Mouse (Mus musculus) forebrain, embryonic 12.5 days (tissue): ENCODE measurements around the gene Upf3a. TPM values are rescaled to one million over a fixed set of nuclear protein-coding genes. Genes with fewer than 3 reads are reported as not detected.
"Not testable (repeated sequence)": the region's sequence is repeated elsewhere in the genome, so short reads cannot be mapped to it uniquely, and the experiment has no call there.

ENCODE experiments used
- ATAC-seq: fragments of 200-750 bp; cut with Nextera tagmentation; 2 replicates; pipeline ENCODE4 v1.8.0; 2017; ENCODE audit warnings: moderate TSS enrichment; ENCODE audit not compliant: low FRiP score
- H3K27ac ChIP-seq: fragments of 300-500 bp; sonication (generic); 2 replicates; pipeline ENCODE4 v1.5.1; 2016; ENCODE audit warnings: mild to moderate bottlenecking
- H3K27me3 ChIP-seq: fragments of 300-500 bp; sonication (generic); 2 replicates; pipeline ENCODE4 v1.6.1; 2016; ENCODE audit warnings: mild to moderate bottlenecking
- H3K36me3 ChIP-seq: fragments of 300-500 bp; sonication (generic); replicated peaks from 2 replicates; pipeline ENCODE4 v1.6.1; 2016; ENCODE audit warnings: mild to moderate bottlenecking
- H3K4me1 ChIP-seq: fragments of 300-500 bp; sonication (generic); 2 replicates; pipeline ENCODE4 v1.6.1; 2016
- H3K4me2 ChIP-seq: fragments of 300-500 bp; sonication (generic); 2 replicates; pipeline ENCODE4 v1.6.1; 2016; ENCODE audit warnings: mild to moderate bottlenecking, moderate library complexity
- H3K4me3 ChIP-seq: fragments of 300-500 bp; sonication (generic); replicated peaks from 2 replicates; pipeline ENCODE4 v1.5.1; 2016; ENCODE audit warnings: mild to moderate bottlenecking
- H3K9ac ChIP-seq: fragments of 300-500 bp; sonication (generic); 2 replicates; pipeline ENCODE4 v1.6.1; 2016; ENCODE audit warnings: mild to moderate bottlenecking
- H3K9me3 ChIP-seq: fragments of 300-500 bp; sonication (generic); 2 replicates; pipeline ENCODE4 v1.6.1; 2016
- WGBS: fragments of 180-500 bp; shearing (Covaris S2); methylation state at CpG from one replicate; pipeline ENCODE4 v1.1.7; 2016; 5-methylcytosine and 5-hydroxymethylcytosine counted together
- polyA plus RNA-seq: library from polyadenylated mRNA; unstranded; fragments of >200 nt; fragmentation: Nextera tagmentation; extraction: Ambion mirVana; gene quantifications from 2 replicates; pipeline ENCODE4 v1.2.1, GENCODE M21; 2016

Upf3a gene
- polyA plus RNA-seq = 42.0 and 45.0 TPM in 2 replicates

DNA sequence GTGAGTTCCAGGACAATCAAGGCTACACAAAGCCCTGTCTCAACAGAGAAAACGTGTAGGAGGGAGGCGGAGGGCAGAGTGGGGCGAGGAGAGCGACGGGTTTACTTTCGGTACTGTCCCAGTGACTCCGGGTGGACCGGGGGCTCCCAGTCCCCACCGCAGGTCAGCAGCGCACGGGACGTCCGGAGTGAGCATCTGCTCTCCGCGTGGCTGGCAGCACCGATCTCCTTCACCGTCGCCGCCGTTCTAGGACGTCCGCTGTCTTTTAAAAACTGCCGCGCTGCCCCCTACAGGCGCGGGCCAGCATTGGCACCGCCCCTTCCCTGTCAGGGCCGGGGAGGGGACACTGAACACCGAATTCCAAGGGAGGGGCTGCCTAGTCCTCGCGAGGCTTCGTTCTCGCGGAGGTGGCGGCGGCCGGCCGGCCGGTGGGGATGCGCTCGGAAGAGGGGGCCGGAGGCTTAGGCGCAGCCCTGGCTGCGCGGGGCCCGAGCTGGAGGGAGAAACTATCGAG lies at the start of gene Upf3a:
Gene Upf3a (plus strand): TSS at position 366 of the 514 bp plus-strand sequence.
- peak; percentile 94 for ATAC-seq
- Histone ChIP-seq H3K27ac (peak within 1 kb of the TSS; percentile 99), H3K4me1 (peaks cover 12% of the 10 kb centered on the region), H3K36me3 (peaks cover 44% of the 10 kb centered on the region), H3K9ac (peak within 1 kb of the TSS; percentile 85), H3K9me3 (no peaks in the 10 kb centered on the region), H3K4me3 (peak within 1 kb of the TSS; percentile 72), H3K4me2 (peak within 1 kb of the TSS; percentile 77), H3K27me3 (no peaks in the 10 kb centered on the region)
- WGBS = under 1% methylated on average over 46 of the region's 47 CpGs

DNA sequence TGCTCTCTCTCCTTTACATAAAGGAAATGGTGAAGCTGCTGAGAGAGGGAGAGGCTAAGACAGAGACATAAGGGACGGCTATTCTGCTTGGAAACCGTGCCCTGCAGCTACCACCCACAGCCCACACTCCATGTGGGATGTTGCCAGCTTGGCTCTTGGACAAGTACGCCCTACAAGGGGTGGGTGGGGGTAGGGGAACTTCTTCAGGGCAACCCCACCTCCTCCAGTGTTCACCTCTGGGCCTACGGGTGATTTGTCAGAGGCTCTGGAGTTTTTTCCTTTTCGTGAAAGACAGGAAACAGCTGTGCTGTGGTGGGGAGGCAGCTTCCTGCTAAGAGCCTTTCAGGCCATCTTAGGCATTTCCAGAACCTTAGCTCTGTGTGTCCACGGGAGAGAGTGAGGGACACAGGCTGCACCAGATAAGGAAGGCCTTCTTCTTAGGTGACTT lies 45.1 kb upstream of the Upf3a start:
- Histone ChIP-seq H3K27ac (no peak overlapping the region), H3K4me2 (no peak overlapping the region), H3K27me3 (no peaks in the 10 kb centered on the region; the same call in 1 of the 2 replicates), H3K9ac (no peak overlapping the region), H3K4me1 (no peaks in the 10 kb centered on the region), H3K36me3 (no peaks in the 10 kb centered on the region), H3K9me3 (no peaks in the 10 kb centered on the region), H3K4me3 (no peak overlapping the region)
- no peak for ATAC-seq
- WGBS = 55% methylated on average over 6 of the region's 6 CpGs

DNA sequence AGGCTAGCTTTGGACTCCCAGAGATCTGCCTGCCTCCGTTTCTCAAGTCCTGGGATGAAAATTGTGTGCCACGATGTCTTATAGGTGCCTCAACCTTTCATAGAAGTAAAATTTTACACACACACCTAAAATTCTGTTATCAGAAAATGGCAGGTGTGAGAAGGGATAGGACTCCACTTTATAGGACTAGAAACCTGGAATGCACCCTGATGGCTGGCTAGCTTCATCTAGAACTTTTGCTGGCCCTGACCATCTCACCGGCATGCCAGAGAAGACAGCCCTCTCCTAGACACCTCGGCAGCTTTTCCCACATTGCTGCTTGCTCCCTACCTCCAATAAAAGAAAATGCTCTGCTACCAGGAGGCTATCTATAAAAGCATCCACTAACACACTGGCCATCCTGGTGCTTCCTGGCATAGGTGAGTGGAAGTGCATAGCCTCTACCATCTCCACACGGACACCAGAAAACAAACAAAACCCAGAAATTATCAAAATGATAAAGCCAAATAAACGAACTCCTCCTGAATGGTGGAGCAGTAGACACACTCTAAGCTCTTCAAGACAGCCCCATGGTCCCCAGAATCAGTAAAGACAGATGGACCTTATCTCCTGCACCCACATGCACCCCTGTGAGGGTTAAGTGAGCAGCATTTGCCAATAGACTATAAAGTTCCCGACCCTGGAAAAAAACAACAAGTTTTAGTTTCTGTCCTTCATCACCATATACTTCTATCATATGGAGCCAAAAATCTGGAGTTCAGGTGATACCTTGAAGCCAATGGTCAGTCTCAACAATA lies 44.4 kb upstream of the Upf3a start:
- H3K4me3 ChIP-seq = no peak overlapping the region
- H3K27ac ChIP-seq = no peak overlapping the region
- ATAC-seq = no peak
- H3K9me3 ChIP-seq = no peaks in the 10 kb centered on the region
- WGBS = 85% methylated on average over 7 of the region's 7 CpGs
- H3K4me1 ChIP-seq = no peaks in the 10 kb centered on the region
- no peak overlapping the region for H3K9ac ChIP-seq
- H3K4me2 ChIP-seq = no peak overlapping the region
- no peaks in the 10 kb centered on the region; the same call in 1 of the 2 replicates for H3K27me3 ChIP-seq
- no peaks in the 10 kb centered on the region for H3K36me3 ChIP-seq

DNA sequence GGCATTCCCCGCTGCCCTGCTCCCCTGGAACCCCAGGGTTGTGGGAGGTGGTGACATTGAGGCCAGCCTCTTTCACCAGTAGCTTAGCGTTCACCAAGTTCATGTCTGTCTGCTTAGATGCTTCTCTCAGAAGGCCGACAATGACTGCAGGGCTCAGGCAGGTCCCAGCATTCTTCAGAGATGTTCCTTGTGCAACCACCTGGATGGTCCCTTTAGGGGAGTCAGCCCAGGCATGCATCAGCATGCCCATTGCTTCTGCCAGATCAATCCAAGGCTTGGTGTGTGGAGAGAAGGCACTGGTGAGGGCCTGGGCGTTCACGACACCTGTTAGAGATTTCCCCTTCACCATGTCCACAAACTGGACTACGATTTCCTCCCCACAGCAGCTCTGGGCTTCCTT lies 39.2 kb upstream of the Upf3a start:
- not testable (repeated sequence) for H3K36me3 ChIP-seq

DNA sequence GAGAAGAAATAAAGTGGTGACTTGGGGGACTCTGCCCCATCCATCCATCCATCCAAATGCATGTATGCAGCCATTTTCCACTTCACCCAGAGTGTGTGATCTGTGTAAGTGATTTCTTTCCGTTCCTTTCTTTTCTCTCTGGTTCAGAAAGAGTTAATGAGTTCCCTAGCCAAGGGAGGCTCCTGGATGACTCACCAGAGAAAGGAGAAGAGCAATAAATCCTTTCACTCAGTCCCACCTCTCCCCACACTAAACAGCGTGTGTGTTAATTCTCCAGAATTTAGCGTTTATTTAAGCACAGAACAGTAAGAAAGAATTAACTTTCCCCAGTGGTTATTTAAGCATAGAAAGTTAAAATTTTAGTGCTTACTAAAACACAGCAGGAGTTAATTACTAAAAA lies 37.8 kb upstream of the Upf3a start:
- Histone ChIP-seq H3K4me2 (no peak overlapping the region), H3K4me3 (no peak overlapping the region), H3K36me3 (no peaks in the 10 kb centered on the region), H3K9ac (no peak overlapping the region), H3K27ac (no peak overlapping the region), H3K4me1 (no peaks in the 10 kb centered on the region), H3K9me3 (no peaks in the 10 kb centered on the region), H3K27me3 (no peaks in the 10 kb centered on the region; the same call in 1 of the 2 replicates)
- 39% methylated on average over 3 of the region's 3 CpGs for WGBS
- ATAC-seq = no peak

More for the DNA sequence above, 39.2 kb upstream of the Upf3a start:
- H3K9ac ChIP-seq, H3K4me3 ChIP-seq, H3K9me3 ChIP-seq, H3K4me1 ChIP-seq, H3K4me2 ChIP-seq, H3K27ac ChIP-seq, ATAC-seq, H3K27me3 ChIP-seq: not testable (repeated sequence)
- 96% methylated on average over 6 of the region's 6 CpGs for WGBS

DNA sequence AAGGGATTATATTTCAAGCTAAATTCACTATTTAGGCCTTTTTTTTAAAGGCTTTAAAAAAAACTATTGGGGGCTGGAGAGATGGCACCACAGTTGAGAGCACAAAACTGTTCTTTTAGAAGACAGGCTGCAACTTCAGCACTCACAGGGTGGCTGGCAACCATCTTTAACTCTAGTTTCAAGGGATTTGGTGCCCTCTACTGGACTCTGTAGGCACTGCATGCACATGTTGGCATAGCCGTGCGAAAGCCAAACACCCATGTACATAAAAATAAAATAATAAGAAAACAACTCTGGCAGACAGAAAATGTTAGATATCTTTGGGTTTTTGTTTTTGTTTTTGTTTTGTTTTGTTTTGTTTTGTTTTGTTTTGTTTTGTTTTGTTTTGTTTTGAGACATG lies 31.7 kb upstream of the Upf3a start:
- no peak overlapping the region for H3K9ac ChIP-seq
- no peak for ATAC-seq
- H3K4me3 ChIP-seq = no peak overlapping the region
- H3K27ac ChIP-seq = no peak overlapping the region
- WGBS = 21% methylated on average over 2 of the region's 2 CpGs
- H3K36me3 ChIP-seq = no peaks in the 10 kb centered on the region
- H3K27me3 ChIP-seq = no peaks in the 10 kb centered on the region
- H3K4me2 ChIP-seq = no peak overlapping the region
- peaks cover 12% of the 10 kb centered on the region for H3K4me1 ChIP-seq
- H3K9me3 ChIP-seq = no peaks in the 10 kb centered on the region

DNA sequence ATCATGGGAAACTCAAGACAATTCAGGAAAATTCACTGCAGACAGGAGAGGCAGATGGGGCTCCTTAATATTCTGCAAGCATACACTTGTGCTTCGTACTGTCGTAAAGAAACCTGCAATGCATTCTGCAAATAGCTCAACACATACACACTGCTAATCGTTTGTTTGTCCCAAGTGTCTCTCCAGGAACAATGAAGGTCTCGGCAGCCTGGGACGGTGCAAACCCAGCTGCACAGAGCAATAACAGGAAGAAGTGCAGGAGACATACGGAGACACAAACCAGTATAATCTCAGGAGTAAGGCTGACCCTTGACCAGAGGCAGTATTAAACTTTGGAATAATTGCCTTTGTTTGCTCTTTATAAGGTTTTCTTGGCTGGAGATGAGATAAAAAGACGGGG lies 28.9 kb upstream of the Upf3a start:
- peaks cover 24% of the 10 kb centered on the region for H3K4me1 ChIP-seq
- no peaks in the 10 kb centered on the region for H3K27me3 ChIP-seq
- no peaks in the 10 kb centered on the region for H3K9me3 ChIP-seq
- no peak overlapping the region for H3K4me3 ChIP-seq
- H3K27ac ChIP-seq = no peak overlapping the region
- no peak overlapping the region for H3K4me2 ChIP-seq
- no peak for ATAC-seq
- 63% methylated on average over 7 of the region's 7 CpGs for WGBS
- H3K9ac ChIP-seq = no peak overlapping the region
- H3K36me3 ChIP-seq = peaks cover 9% of the 10 kb centered on the region

DNA sequence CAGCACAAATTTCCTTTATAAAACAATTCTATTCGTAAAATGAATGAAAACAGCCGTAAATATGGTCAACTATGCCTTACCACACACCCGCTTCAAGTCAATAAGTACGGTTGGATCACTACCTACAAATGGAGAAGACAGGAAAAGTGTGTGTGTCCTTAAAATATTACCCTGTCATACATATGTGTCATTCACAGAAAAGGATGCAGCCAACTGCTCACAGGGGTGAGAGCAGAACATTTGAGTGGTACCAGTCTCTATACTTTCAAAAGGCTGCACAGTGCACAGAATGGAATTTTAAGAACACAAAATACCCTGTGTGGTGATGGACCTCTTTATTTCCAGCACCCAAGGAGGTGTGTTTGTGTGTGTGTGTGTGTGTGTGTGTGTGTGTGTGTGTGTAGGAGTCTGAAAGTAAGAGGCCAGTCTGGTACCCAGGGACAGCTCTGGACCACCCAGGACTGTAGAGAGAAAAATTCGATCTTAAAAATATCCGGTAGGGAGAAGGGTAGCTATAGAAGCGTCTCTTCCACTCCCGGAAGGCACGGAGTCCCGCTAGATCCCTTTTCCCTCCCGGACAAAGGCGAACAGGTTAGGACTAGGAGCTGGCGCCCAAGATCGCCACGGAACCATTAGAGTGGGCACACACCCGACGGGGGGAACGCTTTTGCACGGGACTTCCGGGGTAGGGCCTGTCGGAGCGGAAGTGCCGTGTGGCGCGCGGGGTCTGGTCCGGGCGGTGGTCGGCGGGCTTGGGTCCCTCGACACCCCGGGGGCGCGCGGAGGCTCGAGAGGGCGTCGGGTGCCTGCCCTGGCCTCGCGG lies 28.2 kb upstream of the Upf3a start, which contains the start of gene Cdc16:
Gene Cdc16 (plus strand): TSS at position 695 of the 823 bp plus-strand sequence.
- H3K4me2 ChIP-seq = peak within 1 kb of the TSS; percentile 94
- peaks cover 13% of the 10 kb centered on the region for H3K36me3 ChIP-seq
- H3K9ac ChIP-seq = peak within 1 kb of the TSS; percentile 94
- 10% methylated on average over 37 of the region's 40 CpGs for WGBS
- peaks cover 24% of the 10 kb centered on the region for H3K4me1 ChIP-seq
- H3K27me3 ChIP-seq = no peaks in the 10 kb centered on the region
- peak; percentile 98 for ATAC-seq
- H3K9me3 ChIP-seq = no peaks in the 10 kb centered on the region
- H3K27ac ChIP-seq = peak within 1 kb of the TSS; percentile 74
- H3K4me3 ChIP-seq = peak within 1 kb of the TSS; percentile 96

DNA sequence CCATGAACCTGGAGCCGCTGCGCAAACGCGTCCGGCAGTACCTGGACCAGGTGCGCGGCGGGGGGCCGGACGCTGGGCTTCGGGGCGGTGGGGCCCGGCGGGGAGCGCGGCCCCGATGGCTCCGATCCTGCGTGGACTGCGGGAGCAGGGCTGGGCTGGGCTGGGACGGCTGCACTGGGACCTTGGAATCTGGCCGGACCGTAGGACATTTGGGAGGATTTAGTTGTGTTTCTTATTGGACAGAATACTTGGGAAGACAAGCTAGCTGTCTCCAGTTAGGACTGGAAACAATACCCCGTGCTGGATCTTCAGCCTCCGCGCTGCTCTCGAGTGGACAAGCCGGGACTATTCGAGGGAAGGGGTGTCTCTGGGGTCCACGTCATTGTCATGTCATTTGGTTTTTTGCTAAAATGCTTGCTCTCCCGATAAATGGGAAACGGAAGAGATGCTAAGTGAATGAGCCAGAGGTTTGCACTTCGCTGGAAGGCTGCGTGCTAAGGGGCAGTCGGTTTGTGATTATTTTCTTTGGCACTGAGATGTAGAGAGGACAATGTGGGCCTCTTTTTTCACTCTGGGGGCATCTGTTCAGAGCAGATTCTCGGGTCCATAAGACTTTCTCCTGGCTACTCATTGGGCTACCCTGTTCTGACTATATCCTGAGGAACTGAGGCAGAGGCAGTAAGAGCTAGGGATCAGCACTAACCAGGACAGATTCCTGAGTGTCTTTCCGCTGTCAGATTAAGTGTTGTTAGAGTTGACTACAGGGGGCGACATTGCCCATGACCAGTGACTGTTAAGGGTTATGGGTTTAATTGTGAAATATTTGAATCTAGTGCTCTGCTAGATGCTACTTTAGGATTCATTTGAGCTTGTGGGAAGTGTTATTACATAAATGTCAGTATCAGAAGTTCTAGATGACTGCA lies 27.3 kb upstream of the Upf3a start:
- Histone ChIP-seq H3K4me3 (peak overlapping the region; percentile 96), H3K4me2 (peak overlapping the region; percentile 94), H3K36me3 (peaks cover 22% of the 10 kb centered on the region), H3K27ac (peak overlapping the region; percentile 74), H3K27me3 (no peaks in the 10 kb centered on the region), H3K9ac (peak overlapping the region; percentile 94), H3K9me3 (no peaks in the 10 kb centered on the region), H3K4me1 (peaks cover 24% of the 10 kb centered on the region)
- under 1% methylated on average over 33 of the region's 38 CpGs for WGBS
- peak; percentile 85; the same call in 1 of the 2 replicates for ATAC-seq

DNA sequence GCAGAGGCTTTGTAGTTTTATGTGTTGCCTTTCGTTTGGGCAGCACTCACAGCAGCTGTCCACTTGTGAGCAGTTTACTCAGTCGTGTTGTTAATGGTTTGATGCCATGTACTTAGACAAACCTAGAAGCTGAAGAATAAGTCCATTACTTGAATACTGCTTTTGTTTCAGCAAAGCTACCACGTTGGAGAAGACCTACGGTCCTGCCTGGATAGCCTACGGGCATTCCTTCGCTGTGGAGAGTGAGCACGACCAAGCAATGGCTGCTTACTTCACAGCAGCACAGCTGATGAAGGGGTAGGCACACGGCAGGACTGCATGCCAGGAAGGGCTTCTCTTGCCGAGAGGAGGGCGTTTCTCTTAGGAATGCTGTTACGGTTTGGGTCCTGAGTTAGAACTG lies 16.2 kb upstream of the Upf3a start:
- Histone ChIP-seq H3K27ac (no peak overlapping the region), H3K9me3 (no peaks in the 10 kb centered on the region), H3K9ac (no peak overlapping the region), H3K4me1 (no peaks in the 10 kb centered on the region), H3K4me2 (no peak overlapping the region), H3K36me3 (peaks cover 89% of the 10 kb centered on the region), H3K27me3 (no peaks in the 10 kb centered on the region), H3K4me3 (no peak overlapping the region)
- ATAC-seq = no peak
- WGBS = 92% methylated on average over 11 of the region's 11 CpGs

DNA sequence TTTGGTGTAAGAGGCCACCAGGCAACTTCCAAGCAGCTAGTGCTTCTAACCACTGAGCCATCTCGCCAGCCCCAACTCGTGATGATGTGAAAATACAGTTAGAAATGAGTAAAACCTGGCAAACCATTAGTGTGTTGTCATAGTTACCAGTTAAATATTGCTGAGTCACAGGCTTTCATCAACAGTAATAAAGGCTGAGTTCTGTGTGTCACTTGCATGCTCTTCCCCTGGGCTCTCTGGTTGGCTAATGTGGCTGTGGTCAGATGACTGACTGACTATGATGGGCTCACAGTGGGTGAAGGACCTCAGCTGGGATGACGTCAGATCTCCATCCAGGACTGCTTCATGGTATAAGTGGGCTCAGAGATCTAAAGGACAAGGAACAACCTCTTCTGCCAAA lies 4.9 kb upstream of the Upf3a start:
- WGBS = 88% methylated on average over 3 of the region's 3 CpGs
- H3K27me3 ChIP-seq = no peaks in the 10 kb centered on the region
- peaks cover 4% of the 10 kb centered on the region; the same call in 1 of the 2 replicates for H3K4me1 ChIP-seq
- no peak overlapping the region for H3K9ac ChIP-seq
- no peak overlapping the region for H3K4me3 ChIP-seq
- H3K27ac ChIP-seq = no peak overlapping the region
- no peaks in the 10 kb centered on the region for H3K9me3 ChIP-seq
- ATAC-seq = no peak
- no peak overlapping the region for H3K4me2 ChIP-seq
- peaks cover 58% of the 10 kb centered on the region for H3K36me3 ChIP-seq
